Mouse (Mus musculus) inflammation-experienced regulatory T-cells, adult 6 months (primary cell): ENCODE measurements around the gene Tmem273. TPM values are rescaled to one million over a fixed set of nuclear protein-coding genes. Genes with fewer than 3 reads are reported as not detected.

ENCODE experiments used
- ATAC-seq: one replicate; pipeline ENCODE4 v1.8.0; 2017
- polyA plus RNA-seq, 3 experiments: library from polyadenylated mRNA; unstranded; fragments of 100-300 nt; shearing (Covaris generic); gene quantifications; one replicate each; pipeline ENCODE4 v1.2.1; 2017

Tmem273 gene
- polyA plus RNA-seq, 3 experiments from 2014 or later, result 2.6 to 5.5 (median 3.6) TPM

- ATAC-seq, result no peak
These were observed 75.4 kb downstream of the Tmem273 start for GRCm38 (mm10) chr14:32861149-32861581.

GRCm38 (mm10) chr14:32861656-32862055 is 75.9 kb downstream of the Tmem273 start:
- no peak for ATAC-seq

GRCm38 (mm10) chr14:32865331-32865730 is 79.6 kb downstream of the Tmem273 start:
- ATAC-seq, result no peak

Other genes starting within 250 kb of the Tmem273 start
- under 1 TPM in 1 of 3 experiments, not detected in 2; 0.26 TPM for gene Prrxl1, start 186.6 kb upstream of the Tmem273 start, polyA plus RNA-seq
- gene 3425401B19Rik, start 100.7 kb upstream of the Tmem273 start, polyA plus RNA-seq, result under 1 TPM in 1 of 3 experiments, not detected in 2; 0.08 TPM
- not detected for gene Fam170b, start 48.0 kb downstream of the Tmem273 start, polyA plus RNA-seq
- not detected for gene Vstm4, start 70.8 kb downstream of the Tmem273 start, polyA plus RNA-seq
- under 1 TPM in 2 of 3 experiments, not detected in 1; 0.16 to 0.21 TPM for gene Lrrc18, start 205.4 kb downstream of the Tmem273 start, polyA plus RNA-seq